Mouse (Mus musculus): ENCODE results near the gene Mcrip2. TPM values are rescaled to one million over a fixed set of nuclear protein-coding genes. Genes with fewer than 3 reads are reported as not detected.

Gene Mcrip2
- total and polyA plus RNA-seq, 3 experiments = 1.4 to 16.1 (median 1.7) TPM

DNA sequence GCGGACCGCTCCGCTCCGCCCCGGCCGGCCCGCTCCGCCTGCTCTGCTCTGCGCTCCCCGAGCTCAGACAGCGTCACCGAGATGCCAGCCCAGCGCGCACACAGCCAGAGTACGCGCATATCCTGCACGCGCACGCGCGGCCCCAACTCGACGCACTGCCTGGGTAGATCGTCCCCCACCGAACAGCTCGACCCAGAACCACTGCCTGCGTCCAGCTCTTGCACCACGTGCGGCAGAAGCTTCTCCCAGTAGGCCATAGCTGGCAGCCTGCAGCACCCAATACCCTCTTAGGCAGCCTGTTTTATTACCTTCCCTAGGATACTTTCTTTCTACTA is 31.5 kb downstream of the Mcrip2 start, which contains the start of gene Rhbdl1:
TSS of gene Rhbdl1 (minus strand) at position 220 of the 335 bp plus-strand sequence.
- H3K79me2 ChIP-seq (replicated peaks; ENCODE audit: control insufficient read depth, extremely low read depth, insufficient read depth, poor library complexity, severe bottlenecking) = peaks cover 4% of the 10 kb centered on the region
- H3K27ac ChIP-seq (ENCODE audit: insufficient read depth, low read depth) = no peak within 1 kb of the TSS
- H3K4me1 ChIP-seq (ENCODE audit: control insufficient read depth in 1 of 2, insufficient read depth in 2 of 2) = peaks cover 9 to 19% of the 10 kb centered on the region in 2 experiments
- H3K4me2 ChIP-seq (ENCODE audit: insufficient read depth, low read depth, poor library complexity, severe bottlenecking) = no peak within 1 kb of the TSS
- in situ Hi-C loops (cut with MboI; ENCODE audit: low pct_ligation_motif_present, low pct_unique_long_range_greater_than_20kb, low sequenced_read_pairs) = no loop called here
- TF ChIP-seq RCOR1 (conservative IDR thresholded peaks at IDR 0.05; ENCODE audit: low read depth, low read length) = no peak
- TF ChIP-seq GABPA (IDR thresholded peaks at IDR 0.05; ENCODE audit: insufficient replicate concordance, low read depth, low read length) = no peak
- no peak for TF ChIP-seq USF1 (IDR thresholded peaks at IDR 0.05; ENCODE audit: low read depth, low read length)
- no peak for TF ChIP-seq TCF12 (IDR thresholded peaks at IDR 0.05; ENCODE audit: low read depth, low read length)
- TF ChIP-seq ZMIZ1 (IDR thresholded peaks at IDR 0.05; ENCODE audit: low read depth, low read length) = no peak
- no peak for TF ChIP-seq MAX (IDR thresholded peaks at IDR 0.05; ENCODE audit: low read length)
- TF ChIP-seq POLR2AphosphoS2 (IDR thresholded peaks at IDR 0.05; ENCODE audit: low read depth, low read length) = no peak; the same call in 1 of the 2 replicates
- TF ChIP-seq SMC3 (IDR thresholded peaks at IDR 0.05; ENCODE audit: low read depth, low read length) = no peak
- TF ChIP-seq SIN3A (IDR thresholded peaks at IDR 0.05; ENCODE audit: low read length) = no peak
- TF ChIP-seq ZKSCAN1 (IDR thresholded peaks at IDR 0.05; ENCODE audit: borderline replicate concordance, low read depth, low read length) = no peak
- no peak for TF ChIP-seq HCFC1 (IDR thresholded peaks at IDR 0.05; ENCODE audit: low read depth, low read length)
- TF ChIP-seq CHD2 (IDR thresholded peaks at IDR 0.05; ENCODE audit: low read length) = no peak
- no peak for TF ChIP-seq KAT2A (IDR thresholded peaks at IDR 0.05; ENCODE audit: insufficient replicate concordance, low read length)
- no peak for TF ChIP-seq MYC (IDR thresholded peaks at IDR 0.05; ENCODE audit: low read depth, low read length)
- no peak for TF ChIP-seq PAX5 (IDR thresholded peaks at IDR 0.05; ENCODE audit: low read length)
- TF ChIP-seq MXI1 (IDR thresholded peaks at IDR 0.05; ENCODE audit: low read depth, low read length) = no peak
- TF ChIP-seq ELF1 (IDR thresholded peaks at IDR 0.05; ENCODE audit: low read depth, low read length) = no peak
- TF ChIP-seq USF2 (conservative IDR thresholded peaks at IDR 0.05; ENCODE audit: low read depth, low read length) = no peak
- no peak for TF ChIP-seq EP300 (IDR thresholded peaks at IDR 0.05; ENCODE audit: low read length)
- no peak for DNase-seq (ENCODE audit: extremely low read depth)
- H3K4me3 ChIP-seq (replicated peaks in 1 of 3; ENCODE audit: low read depth in 2 of 3, low read length in 2 of 3, poor library complexity in 1 of 3) = no peak within 1 kb of the TSS
- dilution Hi-C loops (cut with MboI; ENCODE audit: extremely low pct_ligation_motif_present, extremely low pct_unique_long_range_greater_than_20kb, low sequenced_read_pairs) = no loop called here
- H3K27me3 ChIP-seq (replicated peaks) = no peaks in the 10 kb centered on the region
- H3K36me3 ChIP-seq (replicated peaks in 1 of 2; ENCODE audit: control insufficient read depth in 1 of 2, insufficient read depth in 1 of 2, low read length in 1 of 2) = peaks cover 68 to 76% of the 10 kb centered on the region in 2 experiments
- H3K9me3 ChIP-seq (replicated peaks; ENCODE audit: low read length) = no peaks in the 10 kb centered on the region
- no peak within 1 kb of the TSS for H3K9ac ChIP-seq (ENCODE audit: insufficient read depth, low read depth)

DNA sequence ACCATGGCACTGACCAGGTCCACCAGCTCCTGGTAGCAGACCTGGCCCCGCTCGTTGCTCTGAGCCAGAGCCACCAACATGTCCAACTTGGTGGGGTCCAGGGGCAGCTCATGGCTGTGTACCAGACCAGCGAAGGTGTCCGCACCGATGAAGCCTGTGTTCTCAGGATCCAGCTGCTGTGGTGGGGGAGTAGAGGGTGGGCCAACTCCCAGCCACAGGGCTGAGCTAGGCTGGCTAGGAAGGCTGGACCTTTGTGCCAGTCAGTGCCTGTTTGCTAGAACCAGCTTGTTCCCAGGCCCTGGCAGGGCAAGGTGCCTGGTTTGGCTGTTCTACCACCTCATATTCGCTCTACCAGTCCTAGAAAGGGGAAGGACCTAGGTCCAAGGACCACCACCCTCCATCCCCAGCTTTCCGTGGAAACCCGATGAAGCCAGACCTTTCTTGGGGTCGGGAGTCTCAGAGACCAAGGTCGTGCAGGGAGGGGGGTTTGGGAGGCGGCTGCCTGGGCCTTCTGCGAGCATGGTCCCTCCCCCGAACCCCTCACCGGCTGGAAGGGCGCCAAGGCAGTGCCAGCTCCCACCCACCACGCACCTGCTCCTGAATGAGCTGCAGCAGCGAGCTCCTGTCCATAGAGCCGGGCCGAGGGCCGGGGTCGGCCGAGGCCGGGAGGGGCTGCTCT is 32.0 kb downstream of the Mcrip2 start:
- Histone ChIP-seq H3K4me1 (ENCODE audit: control insufficient read depth in 1 of 2, insufficient read depth in 2 of 2) (peaks cover 13 to 24% of the 10 kb centered on the region in 2 experiments), H3K9ac (ENCODE audit: insufficient read depth, low read depth) (no peak overlapping the region), H3K27ac (ENCODE audit: insufficient read depth, low read depth) (no peak overlapping the region), H3K4me2 (ENCODE audit: insufficient read depth, low read depth, poor library complexity, severe bottlenecking) (no peak overlapping the region), H3K4me3 (replicated peaks in 1 of 3; ENCODE audit: low read depth in 2 of 3, low read length in 2 of 3, poor library complexity in 1 of 3) (no peak overlapping the region), H3K27me3 (replicated peaks) (no peaks in the 10 kb centered on the region), H3K79me2 (replicated peaks; ENCODE audit: control insufficient read depth, extremely low read depth, insufficient read depth, poor library complexity, severe bottlenecking) (peaks cover 9% of the 10 kb centered on the region), H3K36me3 (replicated peaks in 1 of 2; ENCODE audit: control insufficient read depth in 1 of 2, insufficient read depth in 1 of 2, low read length in 1 of 2) (peaks cover 65 to 76% of the 10 kb centered on the region in 2 experiments), H3K9me3 (replicated peaks; ENCODE audit: low read length) (no peaks in the 10 kb centered on the region)
- no peak for DNase-seq (ENCODE audit: extremely low read depth)
- in situ Hi-C loops (cut with MboI; ENCODE audit: low pct_ligation_motif_present, low pct_unique_long_range_greater_than_20kb, low sequenced_read_pairs) (no loop called here), dilution Hi-C loops (cut with MboI; ENCODE audit: extremely low pct_ligation_motif_present, extremely low pct_unique_long_range_greater_than_20kb, low sequenced_read_pairs) (no loop called here)
- TF ChIP-seq MAZ (IDR thresholded peaks at IDR 0.05; ENCODE audit: low read depth, low read length) (no peak), RCOR1 (conservative IDR thresholded peaks at IDR 0.05; ENCODE audit: low read depth, low read length) (no peak), MAFK (IDR thresholded peaks at IDR 0.05; ENCODE audit: insufficient replicate concordance, low read length) (no peak), UBTF (IDR thresholded peaks at IDR 0.05; ENCODE audit: low read depth, low read length) (no peak), ZNF384 (IDR thresholded peaks at IDR 0.05; ENCODE audit: low read depth, low read length) (no peak), USF2 (conservative IDR thresholded peaks at IDR 0.05; ENCODE audit: low read depth, low read length) (no peak), IRF4 (IDR thresholded peaks at IDR 0.05; ENCODE audit: low read depth, low read length) (no peak), SMC3 (IDR thresholded peaks at IDR 0.05; ENCODE audit: low read depth, low read length) (no peak), EP300 (IDR thresholded peaks at IDR 0.05; ENCODE audit: low read length) (no peak), GABPA (IDR thresholded peaks at IDR 0.05; ENCODE audit: insufficient replicate concordance, low read depth, low read length) (no peak), RAD21 (IDR thresholded peaks at IDR 0.05; ENCODE audit: low read depth, low read length) (no peak), MXI1 (IDR thresholded peaks at IDR 0.05; ENCODE audit: low read depth, low read length) (no peak), POLR2AphosphoS2 (IDR thresholded peaks at IDR 0.05; ENCODE audit: low read depth, low read length) (no peak; the same call in 1 of the 2 replicates), E2F4 (IDR thresholded peaks at IDR 0.05; ENCODE audit: insufficient replicate concordance, low read depth, low read length) (no peak)
